Mouse (Mus musculus): ENCODE data around the gene Chst11. TPM values are rescaled to one million over a fixed set of nuclear protein-coding genes. Genes with fewer than 3 reads are reported as not detected.

The Chst11 gene
- 3.3 TPM for polyA plus RNA-seq (2014; fragmentation: Illumina TruSeq; extraction: RNeasy Lipid Tissue Mini Kit (QIAGEN cat#74804); ENCODE audit: low read depth, low replicate concordance)

DNA sequence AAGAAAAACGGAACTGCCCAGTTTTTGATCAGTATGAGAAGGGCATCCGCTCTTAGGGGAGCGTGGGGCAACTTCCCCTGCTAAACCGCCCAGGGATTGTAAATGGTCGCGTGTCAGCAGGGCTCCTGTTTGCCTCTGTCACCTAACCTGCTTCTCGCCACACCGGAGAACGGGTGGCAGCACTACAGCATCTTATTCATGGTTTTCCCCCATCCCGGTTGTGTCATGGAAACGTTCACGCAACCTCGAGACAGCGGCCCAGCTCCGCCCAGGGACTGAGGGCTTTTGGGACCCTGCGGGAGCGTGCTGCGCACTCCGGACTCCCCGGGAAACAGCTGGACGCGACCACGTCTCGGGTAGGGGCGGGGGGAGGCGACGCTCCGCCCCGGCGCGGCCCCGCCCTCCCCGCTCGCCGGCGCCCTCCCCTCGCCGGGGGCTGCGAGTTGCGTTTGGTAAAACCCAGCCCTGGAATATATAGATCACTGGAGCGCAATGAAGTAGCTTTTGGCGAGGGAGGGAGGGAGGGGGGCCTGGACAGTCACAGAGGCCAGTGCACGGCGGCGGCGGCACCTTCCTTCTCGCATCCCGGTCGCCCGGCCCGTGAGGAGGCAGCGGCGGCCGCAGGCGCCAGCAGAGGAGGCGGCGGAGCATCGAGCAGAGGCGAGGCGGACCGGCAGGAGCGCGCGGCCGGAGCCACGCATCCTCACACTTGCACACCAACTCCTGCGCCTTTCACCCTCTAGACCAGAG, at the start of gene Chst11:
TSS of gene Chst11 (plus strand) at position 549 of the 750 bp plus-strand sequence.

Other genes starting within 250 kb of the Chst11 start
- gene Nfyb, start 221.4 kb upstream of the Chst11 start, polyA plus RNA-seq (2014; fragmentation: Illumina TruSeq; extraction: RNeasy Lipid Tissue Mini Kit (QIAGEN cat#74804); ENCODE audit: low read depth, low replicate concordance) = 13.9 TPM
- gene Txnrd1, start 151.5 kb upstream of the Chst11 start, polyA plus RNA-seq (2014; fragmentation: Illumina TruSeq; extraction: RNeasy Lipid Tissue Mini Kit (QIAGEN cat#74804); ENCODE audit: low read depth, low replicate concordance) = 48.7 TPM
- gene Eid3, start 118.9 kb upstream of the Chst11 start, polyA plus RNA-seq (2014; fragmentation: Illumina TruSeq; extraction: RNeasy Lipid Tissue Mini Kit (QIAGEN cat#74804); ENCODE audit: low read depth, low replicate concordance) = not detected